Comparison of ENCODE assay signal across 9 mouse cellular contexts in the genomic region with DNA sequence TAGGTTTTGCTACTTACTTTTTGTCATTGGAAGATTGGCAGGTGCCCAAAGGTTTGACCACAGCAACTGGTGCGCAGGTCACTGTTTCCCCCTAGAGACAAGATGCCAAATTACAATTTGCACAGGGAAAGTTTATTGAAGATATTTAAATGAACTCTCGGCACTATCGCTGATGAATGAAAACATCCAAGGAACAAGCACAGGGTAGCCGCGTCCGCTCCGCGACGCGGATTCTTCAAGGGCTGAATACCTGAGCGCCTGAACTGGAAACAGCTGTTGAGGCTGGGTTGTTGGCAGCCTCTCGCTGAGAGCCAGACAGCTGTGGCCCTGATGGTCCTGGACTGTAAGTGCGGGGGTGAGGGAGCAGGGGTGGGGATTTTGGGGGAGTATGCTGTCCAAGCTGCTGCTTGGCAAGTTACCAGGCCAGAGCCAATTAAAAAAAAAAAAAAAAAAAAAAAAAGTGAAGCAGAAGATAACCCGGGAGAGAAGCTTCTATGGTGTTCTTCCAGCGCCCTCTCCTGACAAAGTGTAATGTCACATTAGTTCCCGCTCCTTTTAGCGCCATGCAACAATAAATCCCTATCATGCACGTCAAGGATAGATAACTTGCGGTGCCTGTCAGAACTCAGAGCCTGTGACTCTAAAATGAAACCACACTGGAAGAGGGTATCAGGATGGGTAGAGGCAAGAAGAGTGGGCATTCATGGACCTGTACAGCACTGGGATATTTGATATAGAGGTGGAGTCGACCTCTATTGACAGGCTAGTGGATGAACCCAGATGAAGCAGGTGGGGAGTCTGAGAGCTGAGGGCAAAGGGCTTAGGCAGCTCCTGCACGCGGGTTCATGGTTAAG. TPM values are rescaled to one million over a fixed set of nuclear protein-coding genes. Genes with fewer than 3 reads are reported as not detected.
DNase-seq lines count a peak whose midpoint lies in the region; ATAC-seq and TF ChIP-seq lines count a peak whose summit lies in the region.
"Had no signal": no experiment of that assay in that cellular context is flagged by ENCODE, and none has a peak within 500 bp of the region (broad histone marks: within the 10 kb centered on the region; RNA-seq: fewer than 3 reads in every experiment).

No protein-coding gene starts in this region.

- DNase-seq in heart, adult 2 months = peak; percentile 2 to 18
- DNase-seq in heart, postnatal 25 days (ENCODE audit: low spot score) = no peak
- peak; percentile 39 for DNase-seq in heart, postnatal 4 days
- peak; percentile 42 to 58 for DNase-seq in layer of hippocampus, adult 2 months (ENCODE audit: low spot score in 2 of 2)
- peak; percentile 74 for DNase-seq in lung, embryonic 14.5 days
- DNase-seq in right cerebral cortex, adult 2 months (ENCODE audit: low spot score in 2 of 2) = peak; percentile 45 to 66
- no peak for DNase-seq in thymus, postnatal 10 days (ENCODE audit: low spot score in 2 of 2)

- H3K4me2 ChIP-seq in embryonic facial prominence, embryonic 12.5 days (replicated peaks) = peak overlapping the region; percentile 48
- H3K4me2 ChIP-seq in lung, embryonic 14.5 days = peak overlapping the region; percentile 54

- intact Hi-C loops in heart, adult 2 months (cut with DNase I) = loop anchor here (1.0 to 10.0 kb wide), 3 partner anchors 203 to 483 kb away; no protein-coding TSS in a partner anchor
- intact Hi-C loops in heart, postnatal 25 days (cut with DNase I) = loop anchor here (2.0 to 10.0 kb wide), 4 partner anchors 203 to 655 kb away; no protein-coding TSS in a partner anchor

- no peak for TF ChIP-seq EP300 in heart, adult 2 months (IDR thresholded peaks at IDR 0.05; ENCODE audit: insufficient read depth, low read depth, low read length)

- no peak overlapping the region for H3K4me3 ChIP-seq in heart, adult 2 months
- no peak overlapping the region for H3K4me3 ChIP-seq in embryonic facial prominence, embryonic 12.5 days
- peak overlapping the region; percentile 15; the same call in 1 of the 2 replicates for H3K4me3 ChIP-seq in layer of hippocampus, adult 2 months
- H3K4me3 ChIP-seq in lung, embryonic 14.5 days (ENCODE audit: low read depth, low read length) = no peak overlapping the region

- no peak for TF ChIP-seq POLR2A in heart, adult 2 months (IDR thresholded peaks at IDR 0.05; ENCODE audit: insufficient read depth, low read depth, low read length)

- 14% methylated on average over 22 of the region's 22 CpGs for WGBS in heart, adult 2 months
- WGBS in embryonic facial prominence, embryonic 12.5 days = 14% methylated on average over 22 of the region's 22 CpGs
- 16% methylated on average over 22 of the region's 22 CpGs for WGBS in lung, embryonic 14.5 days

- H3K9ac ChIP-seq in heart, adult 2 months (ENCODE audit: low read depth, low read length) = no peak overlapping the region
- H3K9ac ChIP-seq in embryonic facial prominence, embryonic 12.5 days = no peak overlapping the region
- no peak overlapping the region for H3K9ac ChIP-seq in lung, embryonic 14.5 days

- H3K4me1 ChIP-seq in heart, adult 2 months (ENCODE audit: control insufficient read depth, insufficient read depth, low read length) = no peaks in the 10 kb centered on the region
- H3K4me1 ChIP-seq in embryonic facial prominence, embryonic 12.5 days = peaks cover 2% of the 10 kb centered on the region; the same call in 1 of the 2 replicates
- peaks cover 2% of the 10 kb centered on the region; the same call in 1 of the 2 replicates for H3K4me1 ChIP-seq in lung, embryonic 14.5 days (ENCODE audit: insufficient read depth)

- H3K36me3 ChIP-seq in heart, adult 2 months (ENCODE audit: control insufficient read depth, insufficient read depth, low read length) = no peaks in the 10 kb centered on the region
- no peaks in the 10 kb centered on the region for H3K36me3 ChIP-seq in embryonic facial prominence, embryonic 12.5 days
- H3K36me3 ChIP-seq in lung, embryonic 14.5 days (ENCODE audit: insufficient read depth) = no peaks in the 10 kb centered on the region

- H3K9me3 ChIP-seq in embryonic facial prominence, embryonic 12.5 days = no peaks in the 10 kb centered on the region
- H3K9me3 ChIP-seq in lung, embryonic 14.5 days (ENCODE audit: low read depth, low read length) = no peaks in the 10 kb centered on the region

- no peaks in the 10 kb centered on the region for H3K79me2 ChIP-seq in heart, adult 2 months (replicated peaks; ENCODE audit: control insufficient read depth, insufficient read depth, low read length)

- peak; percentile 55 for TF ChIP-seq CTCF in heart, adult 2 months (IDR thresholded peaks at IDR 0.05)
- peak; percentile 64 for TF ChIP-seq CTCF in layer of hippocampus, adult 2 months (conservative IDR thresholded peaks at IDR 0.05)
- TF ChIP-seq CTCF in lung, embryonic 14.5 days (IDR thresholded peaks at IDR 0.05; ENCODE audit: low read depth) = peak; percentile 48

- no peak overlapping the region for H3K27ac ChIP-seq in heart, adult 2 months
- no peak overlapping the region for H3K27ac ChIP-seq in embryonic facial prominence, embryonic 12.5 days
- no peak overlapping the region for H3K27ac ChIP-seq in layer of hippocampus, adult 2 months
- no peak overlapping the region for H3K27ac ChIP-seq in lung, embryonic 14.5 days (ENCODE audit: low read depth)

- peak; percentile 57; the same call in 1 of the 2 replicates for ATAC-seq in embryonic facial prominence, embryonic 12.5 days (ENCODE audit: insufficient number of reproducible peaks, insufficient read depth, low FRiP score, low TSS enrichment)
- ATAC-seq in lung, embryonic 14.5 days (ENCODE audit: insufficient read depth) = peak; percentile 63

- no peaks in the 10 kb centered on the region for H3K27me3 ChIP-seq in heart, adult 2 months (ENCODE audit: control insufficient read depth, insufficient read depth, low read length)
- no peaks in the 10 kb centered on the region for H3K27me3 ChIP-seq in embryonic facial prominence, embryonic 12.5 days
- no peaks in the 10 kb centered on the region for H3K27me3 ChIP-seq in lung, embryonic 14.5 days (ENCODE audit: insufficient read depth, low read length)

RNA-seq across cellular contexts. Expression of a gene that starts 1.0 kb away (rescaled TPM):
- total RNA-seq in heart, adult 2 months (2021) = not detected
- polyA plus RNA-seq in heart, adult 2 months (2012; rRNA removed) = not detected in 2 replicates
- not detected for total RNA-seq in heart, postnatal 25 days (2021)
- polyA plus RNA-seq in embryonic facial prominence, embryonic 12.5 days (2016; fragmentation: Nextera tagmentation; extraction: Ambion mirVana) = not detected in 2 replicates
- total RNA-seq in heart, postnatal 4 days (2021) = not detected
- not detected for total RNA-seq in layer of hippocampus, adult 2 months (2021)
- polyA plus RNA-seq in lung, embryonic 14.5 days (2014; fragmentation: Nextera tagmentation; extraction: Ambion mirVana) = not detected in 2 replicates
- total RNA-seq: left cerebral cortex, adult 8-10 months had no signal

Comparison
In these comparisons a context has a peak if more than half of its experiments do, and no peak if none do; other contexts are left out.
1. DNase-seq: peak in heart, adult 2 months (2 of 2), heart, postnatal 4 days (single experiment), layer of hippocampus, adult 2 months (2 of 2), lung, embryonic 14.5 days (single experiment) and right cerebral cortex, adult 2 months (2 of 2); none in heart, postnatal 25 days (single experiment) and thymus, postnatal 10 days (0 of 2).
2. Peak in every context shown above with its lines, with median percentiles within 50 percentile points of each other: CTCF ChIP-seq.